Mouse (Mus musculus): ENCODE measurements around the gene Pgrmc1. TPM values are rescaled to one million over a fixed set of nuclear protein-coding genes. Genes with fewer than 3 reads are reported as not detected.
"Not testable (repeated sequence)": the region's sequence is repeated elsewhere in the genome, so short reads cannot be mapped to it uniquely, and the experiment has no call there.

Pgrmc1 gene
- polyA plus RNA-seq (2015; fragmentation: Nextera tagmentation; extraction: Ambion mirVana) = 221 and 227 TPM in 2 replicates

GRCm38 (mm10) chrX:36597707-36598389, at the start of gene Pgrmc1:
Pgrmc1 (plus strand) TSS chrX:36598206.
- Histone ChIP-seq H3K4me2 (peak within 1 kb of the TSS; percentile 55), H3K4me1 (no peaks in the 10 kb centered on the region), H3K27me3 (replicated peaks) (no peaks in the 10 kb centered on the region), H3K36me3 (no peaks in the 10 kb centered on the region), H3K4me3 (replicated peaks) (peak within 1 kb of the TSS; percentile 56), H3K27ac (peak within 1 kb of the TSS; percentile 79), H3K9ac (peak within 1 kb of the TSS; percentile 61), H3K9me3 (no peaks in the 10 kb centered on the region)
- 20% methylated on average over 34 of the region's 45 CpGs for WGBS
- peak; percentile 94 for ATAC-seq (ENCODE audit: insufficient read depth, low FRiP score, low read depth)

- H3K9me3 ChIP-seq = no peaks in the 10 kb centered on the region
- no peak overlapping the region for H3K27ac ChIP-seq
- H3K36me3 ChIP-seq = no peaks in the 10 kb centered on the region
- no peak overlapping the region for H3K4me3 ChIP-seq (replicated peaks)
- H3K27me3 ChIP-seq (replicated peaks) = no peaks in the 10 kb centered on the region
- no peak overlapping the region for H3K9ac ChIP-seq
- no peak overlapping the region for H3K4me2 ChIP-seq
- no peak for ATAC-seq (ENCODE audit: insufficient read depth, low FRiP score, low read depth)
- no peaks in the 10 kb centered on the region for H3K4me1 ChIP-seq
- whole genome bisulfite sequencing = 52% methylated on average over 5 of the region's 5 CpGs
Observed at GRCm38 (mm10) chrX:36548798-36549197, 49.2 kb upstream of the Pgrmc1 start.

- peak overlapping the region; percentile 16; the same call in 1 of the 2 replicates for H3K4me2 ChIP-seq
Observed at GRCm38 (mm10) chrX:36550906-36551305, 47.1 kb upstream of the Pgrmc1 start.

GRCm38 (mm10) chrX:36551351-36551750, 46.7 kb upstream of the Pgrmc1 start:
- no peak for ATAC-seq (ENCODE audit: insufficient read depth, low FRiP score, low read depth)
- WGBS = 23% methylated on average over 6 of the region's 6 CpGs
- Histone ChIP-seq H3K27me3 (replicated peaks) (no peaks in the 10 kb centered on the region), H3K36me3 (no peaks in the 10 kb centered on the region), H3K4me1 (no peaks in the 10 kb centered on the region), H3K9me3 (no peaks in the 10 kb centered on the region), H3K27ac (peak overlapping the region; percentile 85), H3K9ac (no peak overlapping the region), H3K4me2 (peak overlapping the region; percentile 16; the same call in 1 of the 2 replicates), H3K4me3 (replicated peaks) (no peak overlapping the region)

More at GRCm38 (mm10) chrX:36550906-36551305, 47.1 kb upstream of the Pgrmc1 start:
- Histone ChIP-seq H3K9me3 (no peaks in the 10 kb centered on the region), H3K36me3 (no peaks in the 10 kb centered on the region), H3K9ac (no peak overlapping the region), H3K27me3 (replicated peaks) (no peaks in the 10 kb centered on the region), H3K4me1 (no peaks in the 10 kb centered on the region), H3K27ac (peak overlapping the region; percentile 85), H3K4me3 (replicated peaks) (no peak overlapping the region)
- peak; percentile 60; the same call in 1 of the 2 replicates for ATAC-seq (ENCODE audit: insufficient read depth, low FRiP score, low read depth)
- WGBS = 20% methylated on average over 5 of the region's 5 CpGs

GRCm38 (mm10) chrX:36552055-36552587, 45.9 kb upstream of the Pgrmc1 start:
- Histone ChIP-seq H3K36me3 (no peaks in the 10 kb centered on the region), H3K4me2 (peak overlapping the region; percentile 16; the same call in 1 of the 2 replicates), H3K27ac (peak overlapping the region; percentile 85), H3K4me1 (no peaks in the 10 kb centered on the region), H3K9ac (no peak overlapping the region), H3K4me3 (replicated peaks) (no peak overlapping the region), H3K27me3 (replicated peaks) (no peaks in the 10 kb centered on the region), H3K9me3 (no peaks in the 10 kb centered on the region)
- peak; percentile 87 for ATAC-seq (ENCODE audit: insufficient read depth, low FRiP score, low read depth)
- WGBS = 31% methylated on average over 5 of the region's 5 CpGs

- Histone ChIP-seq H3K4me2 (no peak overlapping the region), H3K27ac (no peak overlapping the region), H3K9me3 (no peaks in the 10 kb centered on the region), H3K36me3 (no peaks in the 10 kb centered on the region), H3K4me1 (no peaks in the 10 kb centered on the region), H3K27me3 (replicated peaks) (no peaks in the 10 kb centered on the region), H3K4me3 (replicated peaks) (no peak overlapping the region), H3K9ac (no peak overlapping the region)
- ATAC-seq (ENCODE audit: insufficient read depth, low FRiP score, low read depth) = no peak
- 67% methylated on average over 3 of the region's 3 CpGs for WGBS
Observed at GRCm38 (mm10) chrX:36552715-36553114, 45.3 kb upstream of the Pgrmc1 start.

- not testable (repeated sequence) for H3K36me3 ChIP-seq; H3K4me2 ChIP-seq; H3K4me1 ChIP-seq; H3K4me3 ChIP-seq (replicated peaks); H3K27me3 ChIP-seq (replicated peaks); H3K9me3 ChIP-seq; ATAC-seq (ENCODE audit: insufficient read depth, low FRiP score, low read depth); H3K27ac ChIP-seq; H3K9ac ChIP-seq
- 61% methylated on average over 2 of the region's 2 CpGs for WGBS
Observed at GRCm38 (mm10) chrX:36555196-36555595, 42.8 kb upstream of the Pgrmc1 start.

- no peaks in the 10 kb centered on the region for H3K27me3 ChIP-seq (replicated peaks)
Observed at GRCm38 (mm10) chrX:36560170-36560569, 37.8 kb upstream of the Pgrmc1 start.

GRCm38 (mm10) chrX:36561650-36562049, 36.4 kb upstream of the Pgrmc1 start:
- Histone ChIP-seq H3K9me3 (no peaks in the 10 kb centered on the region), H3K27me3 (replicated peaks) (no peaks in the 10 kb centered on the region), H3K4me2 (no peak overlapping the region), H3K4me3 (replicated peaks) (no peak overlapping the region), H3K36me3 (no peaks in the 10 kb centered on the region), H3K4me1 (no peaks in the 10 kb centered on the region), H3K27ac (no peak overlapping the region), H3K9ac (no peak overlapping the region)
- WGBS = 16% methylated on average over 7 of the region's 7 CpGs
- ATAC-seq (ENCODE audit: insufficient read depth, low FRiP score, low read depth) = no peak

More at GRCm38 (mm10) chrX:36560170-36560569, 37.8 kb upstream of the Pgrmc1 start:
- 68% methylated on average over 4 of the region's 4 CpGs for WGBS
- Histone ChIP-seq H3K9me3 (no peaks in the 10 kb centered on the region), H3K4me2 (no peak overlapping the region), H3K27ac (no peak overlapping the region), H3K4me1 (no peaks in the 10 kb centered on the region), H3K9ac (no peak overlapping the region), H3K4me3 (replicated peaks) (no peak overlapping the region), H3K36me3 (no peaks in the 10 kb centered on the region)
- no peak for ATAC-seq (ENCODE audit: insufficient read depth, low FRiP score, low read depth)

- no peaks in the 10 kb centered on the region for H3K27me3 ChIP-seq (replicated peaks)
- no peak overlapping the region for H3K4me2 ChIP-seq
- H3K4me3 ChIP-seq (replicated peaks) = no peak overlapping the region
- no peak for ATAC-seq (ENCODE audit: insufficient read depth, low FRiP score, low read depth)
- no peaks in the 10 kb centered on the region for H3K36me3 ChIP-seq
- WGBS = 33% methylated on average over 3 of the region's 3 CpGs
- no peaks in the 10 kb centered on the region for H3K9me3 ChIP-seq
- no peaks in the 10 kb centered on the region for H3K4me1 ChIP-seq
- H3K9ac ChIP-seq = no peak overlapping the region
- no peak overlapping the region for H3K27ac ChIP-seq
Observed at GRCm38 (mm10) chrX:36562079-36562478, 35.9 kb upstream of the Pgrmc1 start.

- no peaks in the 10 kb centered on the region for H3K4me1 ChIP-seq
- no peaks in the 10 kb centered on the region for H3K9me3 ChIP-seq
- H3K9ac ChIP-seq = no peak overlapping the region
- H3K27ac ChIP-seq = no peak overlapping the region
- no peak overlapping the region for H3K4me3 ChIP-seq (replicated peaks)
- ATAC-seq (ENCODE audit: insufficient read depth, low FRiP score, low read depth) = no peak
- H3K4me2 ChIP-seq = no peak overlapping the region
- H3K36me3 ChIP-seq = no peaks in the 10 kb centered on the region
- H3K27me3 ChIP-seq (replicated peaks) = no peaks in the 10 kb centered on the region
- WGBS = 67% methylated on average over 1 of the region's 1 CpGs
Observed at GRCm38 (mm10) chrX:36586629-36587303, 11.2 kb upstream of the Pgrmc1 start.

Data from stomach, embryonic 15.5 days (tissue).